ENCODE assay signal across 19 mouse cellular contexts in the genomic region with DNA sequence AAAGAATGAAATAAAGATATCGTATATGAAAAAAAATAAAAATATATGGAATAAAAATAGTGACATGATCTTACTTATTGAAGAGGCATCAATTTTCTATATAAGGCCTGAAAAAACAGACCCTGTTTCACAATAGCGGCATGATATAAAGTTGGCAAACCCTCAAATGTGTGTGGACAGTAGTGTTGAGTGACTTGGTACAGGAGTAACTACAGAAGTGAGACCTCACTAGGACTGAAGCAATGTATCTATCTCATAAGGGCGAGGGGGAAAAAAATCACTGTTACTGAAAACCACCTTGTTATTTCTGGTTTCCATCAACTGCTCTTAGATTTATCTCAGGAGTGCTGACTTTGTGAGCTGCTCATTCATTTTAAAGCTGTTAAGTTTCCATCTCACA.
DNase-seq lines count a peak whose midpoint lies in the region; ATAC-seq and TF ChIP-seq lines count a peak whose summit lies in the region.
"Had no signal": no experiment of that assay in that cellular context is flagged by ENCODE, and none has a peak within 500 bp of the region (broad histone marks: within the 10 kb centered on the region; RNA-seq: fewer than 3 reads in every experiment).

No protein-coding gene starts in this region.

- no peak for ATAC-seq in forebrain, embryonic 14.5 days
- ATAC-seq in heart, embryonic 16.5 days (replicated peaks; ENCODE audit: extremely low read depth, insufficient read depth, low FRiP score): no peak
- no peak for ATAC-seq in limb, embryonic 14.5 days (ENCODE audit: low FRiP score, low read depth)
- peak; percentile 71 for ATAC-seq in lung, postnatal 0 days
- ATAC-seq: intestine, embryonic 15.5 days had no signal

- no peak overlapping the region for H3K4me3 ChIP-seq in forebrain, embryonic 14.5 days (ENCODE audit: low read depth, low read length)
- H3K4me3 ChIP-seq in forebrain, embryonic 10.5 days: no peak overlapping the region
- no peak overlapping the region for H3K4me3 ChIP-seq in heart, embryonic 16.5 days (ENCODE audit: low read length)
- H3K4me3 ChIP-seq in limb, embryonic 14.5 days (replicated peaks; ENCODE audit: low read length): no peak overlapping the region
- no peak overlapping the region for H3K4me3 ChIP-seq in limb, embryonic 10.5 days
- H3K4me3 ChIP-seq in lung, postnatal 0 days (ENCODE audit: low read depth, low read length): no peak overlapping the region
- H3K4me3 ChIP-seq: embryonic facial prominence, embryonic 12.5 days; heart, adult 2 months; heart, embryonic 12.5 days; hindbrain, embryonic 13.5 days; intestine, embryonic 15.5 days had no signal

- H3K4me2 ChIP-seq in forebrain, embryonic 14.5 days (ENCODE audit: low read length): no peak overlapping the region
- H3K4me2 ChIP-seq in heart, embryonic 16.5 days (ENCODE audit: low read depth, low read length): peak overlapping the region; percentile 37; the same call in 1 of the 2 replicates
- H3K4me2 ChIP-seq in limb, embryonic 14.5 days (replicated peaks; ENCODE audit: low read depth, low read length, severe bottlenecking): no peak overlapping the region
- no peak overlapping the region for H3K4me2 ChIP-seq in lung, postnatal 0 days (replicated peaks; ENCODE audit: low read depth, low read length)
- H3K4me2 ChIP-seq: embryonic facial prominence, embryonic 12.5 days; heart, embryonic 12.5 days; hindbrain, embryonic 13.5 days; intestine, embryonic 15.5 days had no signal

- intact Hi-C loops in heart, postnatal 25 days (cut with DNase I): no loop called here

- WGBS in forebrain, embryonic 14.5 days: 85% methylated on average over 3 of the region's 3 CpGs
- 91% methylated on average over 3 of the region's 3 CpGs for WGBS in forebrain, embryonic 10.5 days
- WGBS in heart, embryonic 16.5 days: 39% methylated on average over 3 of the region's 3 CpGs
- 58% methylated on average over 3 of the region's 3 CpGs for WGBS in limb, embryonic 14.5 days
- 83% methylated on average over 3 of the region's 3 CpGs for WGBS in limb, embryonic 10.5 days
- 56% methylated on average over 3 of the region's 3 CpGs for WGBS in lung, postnatal 0 days

- H3K27ac ChIP-seq in forebrain, embryonic 14.5 days (ENCODE audit: low read depth, low read length): peak overlapping the region; percentile 40; the same call in 1 of the 2 replicates
- no peak overlapping the region for H3K27ac ChIP-seq in forebrain, embryonic 10.5 days
- H3K27ac ChIP-seq in heart, embryonic 16.5 days (ENCODE audit: low read length): peak overlapping the region; percentile 61; the same call in 1 of the 2 replicates
- H3K27ac ChIP-seq in limb, embryonic 14.5 days (replicated peaks; ENCODE audit: low read depth, low read length): no peak overlapping the region
- no peak overlapping the region for H3K27ac ChIP-seq in limb, embryonic 10.5 days
- peak overlapping the region; percentile 1; the same call in 1 of the 2 replicates for H3K27ac ChIP-seq in lung, postnatal 0 days (ENCODE audit: low read length)
- H3K27ac ChIP-seq: embryonic facial prominence, embryonic 12.5 days; heart, adult 2 months; intestine, embryonic 15.5 days had no signal

- DNase-seq in forebrain, embryonic 14.5 days (ENCODE audit: low spot score): no peak
- DNase-seq in forebrain, embryonic 10.5 days (ENCODE audit: extremely low spot score, low spot score): no peak
- DNase-seq in heart, postnatal 25 days (ENCODE audit: low spot score): no peak
- DNase-seq in limb, embryonic 14.5 days (ENCODE audit: low spot score): peak; percentile 26
- no peak for DNase-seq in limb, embryonic 10.5 days (ENCODE audit: low spot score)
- peak; percentile 69 for DNase-seq in lung, postnatal 0 days (ENCODE audit: low spot score)
- no peak for DNase-seq in lung, postnatal 36 days
- DNase-seq: adrenal gland, postnatal 10 days; cerebellum, adult 11 months; cerebellum, adult 8-10 months; embryo, embryonic 11 days; gastrocnemius, postnatal 10 days; heart, adult 2 months; heart, postnatal 36 days had no signal

- no peak overlapping the region for H3K9ac ChIP-seq in forebrain, embryonic 14.5 days (ENCODE audit: low read length)
- no peak overlapping the region for H3K9ac ChIP-seq in heart, embryonic 16.5 days (ENCODE audit: low read length)
- H3K9ac ChIP-seq in limb, embryonic 14.5 days (ENCODE audit: low read depth, low read length, severe bottlenecking): no peak overlapping the region
- no peak overlapping the region for H3K9ac ChIP-seq in lung, postnatal 0 days (replicated peaks; ENCODE audit: low read depth)
- H3K9ac ChIP-seq: embryonic facial prominence, embryonic 12.5 days; heart, embryonic 12.5 days; hindbrain, embryonic 13.5 days; intestine, embryonic 15.5 days had no signal

- TF ChIP-seq POLR2A in limb, embryonic 14.5 days (IDR thresholded peaks at IDR 0.05; ENCODE audit: borderline replicate concordance, extremely low read depth, insufficient read depth, insufficient read length): no peak

- H3K36me3 ChIP-seq in forebrain, embryonic 14.5 days (ENCODE audit: control insufficient read depth, insufficient read depth, low read length): no peaks in the 10 kb centered on the region
- H3K36me3 ChIP-seq in forebrain, embryonic 10.5 days (replicated peaks): no peaks in the 10 kb centered on the region
- 0 out of 2 replicates have a peak, but pooled peaks cover 3% of the 10 kb centered on the region for H3K36me3 ChIP-seq in heart, embryonic 16.5 days (ENCODE audit: control insufficient read depth, insufficient read depth)
- H3K36me3 ChIP-seq in limb, embryonic 14.5 days (ENCODE audit: control insufficient read depth, insufficient read depth, low read length): no peaks in the 10 kb centered on the region
- no peaks in the 10 kb centered on the region for H3K36me3 ChIP-seq in limb, embryonic 10.5 days
- H3K36me3 ChIP-seq in lung, postnatal 0 days (ENCODE audit: insufficient read depth, low read length): no peaks in the 10 kb centered on the region
- H3K36me3 ChIP-seq: embryonic facial prominence, embryonic 12.5 days; heart, embryonic 12.5 days; intestine, embryonic 15.5 days had no signal

- TF ChIP-seq CTCF in lung, postnatal 0 days (IDR thresholded peaks at IDR 0.05): no peak

- H3K4me1 ChIP-seq in forebrain, embryonic 14.5 days (ENCODE audit: control insufficient read depth, insufficient read depth, low read length): peaks cover 8% of the 10 kb centered on the region
- peaks cover 16% of the 10 kb centered on the region for H3K4me1 ChIP-seq in forebrain, embryonic 10.5 days
- peaks cover 6% of the 10 kb centered on the region for H3K4me1 ChIP-seq in heart, embryonic 16.5 days (ENCODE audit: control insufficient read depth, insufficient read depth, low read length)
- H3K4me1 ChIP-seq in limb, embryonic 14.5 days (ENCODE audit: control insufficient read depth, insufficient read depth, low read length): peaks cover 11% of the 10 kb centered on the region; the same call in 1 of the 2 replicates
- peaks cover 10% of the 10 kb centered on the region; the same call in 1 of the 2 replicates for H3K4me1 ChIP-seq in limb, embryonic 10.5 days
- H3K4me1 ChIP-seq in lung, postnatal 0 days (ENCODE audit: insufficient read depth, low read depth, low read length): no peaks in the 10 kb centered on the region
- H3K4me1 ChIP-seq: intestine, embryonic 15.5 days had no signal

- no peaks in the 10 kb centered on the region for H3K9me3 ChIP-seq in forebrain, embryonic 14.5 days (replicated peaks; ENCODE audit: control insufficient read depth, low read length)
- no peaks in the 10 kb centered on the region for H3K9me3 ChIP-seq in forebrain, embryonic 10.5 days
- H3K9me3 ChIP-seq in heart, embryonic 16.5 days (replicated peaks; ENCODE audit: control insufficient read depth, low read length): no peaks in the 10 kb centered on the region
- H3K9me3 ChIP-seq in limb, embryonic 14.5 days (ENCODE audit: control insufficient read depth, low read length): no peaks in the 10 kb centered on the region
- H3K9me3 ChIP-seq in limb, embryonic 10.5 days (replicated peaks): no peaks in the 10 kb centered on the region
- H3K9me3 ChIP-seq in lung, postnatal 0 days (ENCODE audit: low read length): no peaks in the 10 kb centered on the region
- H3K9me3 ChIP-seq: embryonic facial prominence, embryonic 12.5 days; heart, embryonic 12.5 days; hindbrain, embryonic 13.5 days; intestine, embryonic 15.5 days had no signal

- no peak for TF ChIP-seq EP300 in lung, postnatal 0 days (IDR thresholded peaks at IDR 0.05)

- H3K27me3 ChIP-seq in forebrain, embryonic 14.5 days (replicated peaks; ENCODE audit: control insufficient read depth, insufficient read depth, low read length): no peaks in the 10 kb centered on the region
- H3K27me3 ChIP-seq in forebrain, embryonic 10.5 days (ENCODE audit: poor library complexity, severe bottlenecking): no peaks in the 10 kb centered on the region
- H3K27me3 ChIP-seq in heart, embryonic 16.5 days (ENCODE audit: control insufficient read depth, insufficient read depth, low read length): no peaks in the 10 kb centered on the region
- no peaks in the 10 kb centered on the region for H3K27me3 ChIP-seq in limb, embryonic 14.5 days (ENCODE audit: control insufficient read depth, insufficient read depth, low read length)
- no peaks in the 10 kb centered on the region for H3K27me3 ChIP-seq in limb, embryonic 10.5 days (ENCODE audit: low read depth, poor library complexity, severe bottlenecking)
- no peaks in the 10 kb centered on the region for H3K27me3 ChIP-seq in lung, postnatal 0 days (replicated peaks; ENCODE audit: insufficient read depth, low read length)
- H3K27me3 ChIP-seq: embryonic facial prominence, embryonic 12.5 days; heart, embryonic 12.5 days; hindbrain, embryonic 13.5 days; intestine, embryonic 15.5 days had no signal

Comparison
In these comparisons a context has a peak if more than half of its experiments do, and no peak if none do; other contexts are left out.
1. DNase-seq: peak in limb, embryonic 14.5 days (single experiment) and lung, postnatal 0 days (single experiment); none in forebrain, embryonic 14.5 days (single experiment), forebrain, embryonic 10.5 days (single experiment), heart, postnatal 25 days (single experiment), limb, embryonic 10.5 days (single experiment) and lung, postnatal 36 days (single experiment).
2. H3K27ac ChIP-seq: peak in forebrain, embryonic 14.5 days (single experiment), heart, embryonic 16.5 days (single experiment) and lung, postnatal 0 days (single experiment); none in forebrain, embryonic 10.5 days (single experiment), limb, embryonic 14.5 days (single experiment) and limb, embryonic 10.5 days (single experiment).